Mouse (Mus musculus): ENCODE results near the gene C1qtnf6.

The C1qtnf6 gene

GRCm38 (mm10) chr15:78544561-78545001 is 13.4 kb upstream of the C1qtnf6 start, which contains the start of gene Sstr3:
Gene Sstr3 (minus strand): TSS chr15:78544685.
- DNase-seq (ENCODE audit: low spot score in 2 of 2): no peak

- DNase-seq (ENCODE audit: low spot score in 2 of 2): no peak
These were observed 12.8 kb upstream of the C1qtnf6 start for GRCm38 (mm10) chr15:78544041-78544440.

- DNase-seq (ENCODE audit: low spot score in 2 of 2): no peak
These were observed 11.6 kb upstream of the C1qtnf6 start for GRCm38 (mm10) chr15:78542767-78543303.

- no peak for DNase-seq (ENCODE audit: low spot score in 2 of 2)
These were observed 11.0 kb upstream of the C1qtnf6 start for GRCm38 (mm10) chr15:78542098-78542766.

DNA sequence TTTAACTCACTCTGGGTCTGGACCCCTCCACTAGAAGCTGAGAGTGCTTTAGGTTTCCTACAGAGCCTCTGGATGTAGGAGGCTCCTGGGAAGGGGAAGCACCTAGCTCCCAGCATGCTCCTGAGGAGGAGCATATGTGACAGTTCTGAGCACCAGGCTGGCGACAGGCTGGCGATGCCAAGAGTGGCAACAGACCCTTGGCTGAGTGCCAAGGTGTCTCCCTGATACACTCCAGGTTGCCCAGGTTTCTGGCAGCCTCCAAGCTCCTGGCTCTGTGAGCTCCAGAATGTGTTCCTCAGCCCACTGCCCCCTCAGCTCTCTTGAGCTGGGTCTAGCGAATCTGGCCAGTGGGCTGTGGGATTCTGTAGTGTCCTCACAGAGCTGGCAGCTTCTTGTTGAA is 10.4 kb upstream of the C1qtnf6 start:
- DNase-seq (ENCODE audit: low spot score in 2 of 2): no peak

- DNase-seq (ENCODE audit: low spot score in 2 of 2): no peak
These were observed 9.8 kb upstream of the C1qtnf6 start for GRCm38 (mm10) chr15:78541036-78541435.

- DNase-seq (ENCODE audit: low spot score in 2 of 2): no peak
These were observed 4.7 kb upstream of the C1qtnf6 start for GRCm38 (mm10) chr15:78535723-78536421.

DNA sequence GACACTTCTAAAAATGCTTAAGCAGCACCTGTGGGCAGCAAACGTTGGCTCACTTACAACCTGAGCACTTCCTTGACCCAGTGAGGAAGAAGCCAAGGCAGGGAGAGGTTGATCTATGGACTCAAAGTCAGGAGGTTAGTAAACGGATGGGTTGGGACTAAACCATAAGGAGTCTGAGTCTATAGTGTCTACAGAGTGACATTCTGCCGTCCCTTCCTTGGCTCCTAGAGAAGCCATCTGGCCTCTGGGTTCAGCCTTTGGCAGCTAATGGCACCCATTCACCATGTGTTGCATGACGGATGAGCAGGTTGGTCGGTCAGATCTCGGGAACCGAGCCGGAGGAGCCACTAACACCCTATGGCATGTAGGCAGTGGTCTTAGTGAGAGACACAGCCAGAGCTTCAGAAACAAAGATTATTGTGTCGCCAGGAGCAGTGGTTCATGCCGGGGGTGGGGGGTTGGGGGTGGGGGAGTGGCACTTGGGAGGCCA is 2.2 kb upstream of the C1qtnf6 start:
- no peak for DNase-seq (ENCODE audit: low spot score in 2 of 2)

- no peak for DNase-seq (ENCODE audit: low spot score in 2 of 2)
These were observed 1.5 kb upstream of the C1qtnf6 start for GRCm38 (mm10) chr15:78532566-78533345.

GRCm38 (mm10) chr15:78531901-78532469 is 769 bp upstream of the C1qtnf6 start:
- peak; percentile 96 to 97 for DNase-seq (ENCODE audit: low spot score in 2 of 2)

DNA sequence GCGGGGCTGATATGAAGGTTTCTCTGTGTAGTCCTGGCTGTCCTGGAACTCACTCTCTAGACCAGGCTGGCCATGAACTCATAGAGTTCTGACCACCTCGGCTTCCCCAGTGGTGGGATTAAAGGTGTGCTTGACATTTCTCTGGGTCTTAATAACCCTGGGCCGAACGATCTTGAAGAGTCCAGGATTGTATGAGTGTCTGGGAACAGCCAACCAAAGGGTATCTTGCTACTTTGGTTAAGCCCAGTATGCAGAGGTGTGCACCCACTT is 170 bp upstream of the C1qtnf6 start:
- DNase-seq (ENCODE audit: low spot score in 2 of 2): no peak

DNA sequence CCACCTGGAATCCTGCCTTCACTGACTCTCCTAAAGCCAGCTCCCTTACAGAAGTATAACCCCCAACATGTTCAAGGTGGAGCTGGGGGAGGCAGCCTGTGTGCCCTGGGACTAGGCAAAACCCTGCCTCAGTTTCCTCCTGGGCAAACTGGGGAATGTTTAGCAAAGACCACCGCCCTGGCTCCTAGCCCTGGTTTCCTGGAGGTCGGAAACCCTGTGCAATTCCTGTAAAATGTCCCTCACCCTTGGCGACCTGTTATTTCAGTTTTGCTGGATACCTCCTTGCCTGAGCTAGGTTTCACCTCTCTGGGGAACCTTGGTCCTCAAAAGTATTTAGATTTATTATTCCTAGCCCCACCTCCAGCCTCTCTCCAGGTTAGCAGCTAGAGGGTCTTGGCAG is 1.1 kb downstream of the C1qtnf6 start:
- no peak for DNase-seq (ENCODE audit: low spot score in 2 of 2)

GRCm38 (mm10) chr15:78529428-78529990 is 1.7 kb downstream of the C1qtnf6 start:
- DNase-seq (ENCODE audit: low spot score in 2 of 2): no peak

DNA sequence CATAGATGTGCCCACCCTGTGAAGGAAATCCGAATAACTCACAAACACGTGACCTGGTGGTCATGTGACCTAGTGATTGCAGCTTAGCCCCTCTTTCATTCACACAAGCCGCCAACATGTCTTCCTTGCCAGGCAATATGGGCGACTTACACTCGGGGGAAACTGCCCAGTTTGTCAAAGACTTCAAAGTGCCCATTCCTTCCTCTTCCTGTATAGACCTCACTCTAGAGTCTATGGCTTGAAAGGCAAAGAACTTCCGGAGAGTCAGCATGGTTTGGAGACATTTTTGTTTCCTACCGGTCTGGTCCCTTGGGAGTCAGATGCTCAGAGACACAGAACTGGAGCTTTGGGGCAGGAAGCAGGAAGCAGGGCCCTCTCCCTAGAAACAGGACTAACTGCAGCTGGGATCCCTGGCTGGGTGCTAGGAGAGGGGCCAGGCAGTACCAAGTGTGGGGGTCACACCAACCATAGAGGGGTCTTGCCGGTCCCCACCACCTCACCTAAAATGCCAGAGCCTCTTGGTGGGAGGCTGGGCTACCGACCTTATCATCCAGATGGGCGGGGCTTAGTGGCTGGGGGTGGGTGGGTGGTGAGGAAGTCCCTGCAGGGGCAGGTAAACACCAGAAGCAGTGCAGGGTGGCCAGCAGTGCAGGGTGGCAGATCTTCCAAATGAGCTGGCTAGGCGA is 2.3 kb downstream of the C1qtnf6 start:
- peak; percentile 63 to 73 for DNase-seq (ENCODE audit: low spot score in 2 of 2)

DNA sequence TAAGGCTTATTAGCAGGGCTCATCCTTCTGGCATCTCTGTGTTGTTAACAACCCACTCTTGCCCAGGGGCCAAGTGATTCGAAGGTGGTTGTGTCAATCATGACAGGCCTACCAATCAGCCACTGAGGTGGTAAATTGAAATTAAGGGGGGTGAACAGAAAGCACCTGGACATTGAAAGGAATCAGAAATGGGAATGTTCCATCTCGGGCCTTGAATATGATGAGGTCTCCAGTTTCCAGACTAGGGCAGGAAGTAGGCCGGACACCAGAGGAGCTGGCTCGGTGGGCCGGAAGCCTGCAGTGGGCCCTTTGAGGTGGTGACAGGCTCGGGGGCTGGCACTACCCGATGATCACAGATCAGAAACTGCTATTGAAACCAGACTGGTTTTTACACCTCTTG is 3.2 kb downstream of the C1qtnf6 start:
- DNase-seq (ENCODE audit: low spot score in 2 of 2): peak; percentile 78 to 86

- DNase-seq (ENCODE audit: low spot score in 2 of 2): no peak
These were observed 7.1 kb downstream of the C1qtnf6 start for GRCm38 (mm10) chr15:78524163-78524562.

DNA sequence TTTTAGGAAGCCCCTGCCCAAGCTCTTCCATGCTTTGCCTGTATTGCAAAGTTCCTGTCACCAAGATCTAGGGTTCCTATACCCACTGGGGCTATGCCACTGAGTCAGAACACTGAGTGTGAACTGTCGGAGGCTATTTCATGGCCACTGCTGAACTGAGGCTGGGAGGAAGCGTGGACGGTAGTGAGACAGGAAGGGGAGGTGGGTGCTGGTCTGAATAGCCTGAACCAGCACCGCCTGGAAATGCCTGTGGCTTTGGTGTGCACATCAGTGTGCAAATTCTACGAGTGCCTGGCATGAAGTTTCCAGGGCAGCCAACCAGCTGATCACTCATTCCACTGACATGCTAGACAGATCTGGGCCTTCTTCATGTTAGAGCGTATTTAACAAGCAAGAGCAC is 9.3 kb downstream of the C1qtnf6 start:
- peak in 1 of 2 experiments; percentile 52 for DNase-seq (ENCODE audit: low spot score in 2 of 2)

- no peak for DNase-seq (ENCODE audit: low spot score in 2 of 2)
These were observed 9.9 kb downstream of the C1qtnf6 start for GRCm38 (mm10) chr15:78521331-78521730.

- no peak for DNase-seq (ENCODE audit: low spot score in 2 of 2)
These were observed 11.0 kb downstream of the C1qtnf6 start for GRCm38 (mm10) chr15:78520112-78520715.

DNA sequence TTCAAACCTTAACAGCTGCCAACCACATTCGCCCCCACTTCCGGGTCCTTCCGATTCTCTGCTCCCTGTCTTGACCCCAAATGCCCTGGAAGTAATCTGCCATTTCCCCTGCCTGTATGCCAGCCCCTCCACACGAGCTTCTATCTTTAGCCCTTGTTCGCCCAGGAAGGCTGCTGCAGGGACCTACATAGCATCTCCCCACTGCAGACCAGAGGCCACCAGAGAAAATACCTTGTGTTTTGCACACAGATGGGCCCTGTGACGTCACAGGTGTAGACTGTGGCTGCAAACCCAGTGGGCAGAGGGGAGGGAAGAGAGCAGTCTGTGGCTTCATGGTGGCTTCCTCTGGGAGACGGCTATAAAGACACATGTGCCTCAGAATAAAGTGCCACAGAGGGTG is 13.0 kb downstream of the C1qtnf6 start:
- peak; percentile 67 to 80 for DNase-seq (ENCODE audit: low spot score in 2 of 2)

GRCm38 (mm10) chr15:78515759-78516158 is 15.5 kb downstream of the C1qtnf6 start:
- DNase-seq (ENCODE audit: low spot score in 2 of 2): peak in 1 of 2 experiments; percentile 52
